Mouse (Mus musculus) liver, adult 2 months (tissue): Measurements from ENCODE around the gene Herc4. TPM values are rescaled to one million over a fixed set of nuclear protein-coding genes. Genes with fewer than 3 reads are reported as not detected.
"Not testable (repeated sequence)": the region's sequence is repeated elsewhere in the genome, so short reads cannot be mapped to it uniquely, and the experiment has no call there.

ENCODE experiments used
- DNase-seq: peaks from one replicate; pipeline ENCODE4 v3.0.0-alpha.2; 2011; ENCODE audit warnings: low read depth, low spot score; ENCODE audit errors: extremely low read depth
- H3K27ac ChIP-seq: fragments of 200-500 bp; replicated peaks from 2 replicates; pipeline ENCODE4 v1.5.1; 2012; ENCODE audit warnings: low read depth, mild to moderate bottlenecking, control low read depth, inconsistent platforms, low read length; ENCODE audit not compliant: insufficient read depth
- H3K27me3 ChIP-seq: fragments of 200-500 bp; 2 replicates; pipeline ENCODE4 v1.6.1; 2012; ENCODE audit warnings: mild to moderate bottlenecking, moderate library complexity, low read length, inconsistent platforms; ENCODE audit not compliant: control insufficient read depth, insufficient read depth
- H3K36me3 ChIP-seq: fragments of 200-500 bp; 2 replicates; pipeline ENCODE4 v1.6.1; 2012; ENCODE audit warnings: low read length, inconsistent platforms; ENCODE audit not compliant: control insufficient read depth, insufficient read depth
- H3K4me1 ChIP-seq: fragments of 200-500 bp; 2 replicates; pipeline ENCODE4 v1.6.1; 2011; ENCODE audit warnings: low read length; ENCODE audit not compliant: control insufficient read depth, insufficient read depth
- H3K4me3 ChIP-seq: fragments of 200-500 bp; 2 replicates; pipeline ENCODE4 v1.5.1; 2011; ENCODE audit warnings: low read depth, mild to moderate bottlenecking, control low read depth, low read length, moderate library complexity; ENCODE audit not compliant: insufficient read depth
- H3K79me2 ChIP-seq: fragments of 200-500 bp; 2 replicates; pipeline ENCODE4 v1.6.1; 2012; ENCODE audit warnings: inconsistent platforms, mild to moderate bottlenecking, low read length, moderate library complexity; ENCODE audit not compliant: control insufficient read depth, insufficient read depth
- H3K9ac ChIP-seq: fragments of 200-500 bp; 2 replicates; pipeline ENCODE4 v1.6.1; 2012; ENCODE audit warnings: low read depth, mild to moderate bottlenecking, control low read depth, inconsistent platforms, low read length
- CTCF ChIP-seq: fragments of 200-500 bp; IDR thresholded peaks from 2 replicates; pipeline ENCODE4 v1.5.1; 2011; ENCODE audit warnings: low read depth, low read length, control low read depth
- POLR2A ChIP-seq: fragments of 200-500 bp; IDR thresholded peaks from 2 replicates; pipeline ENCODE4 v1.6.1; 2011; ENCODE audit warnings: low read length, control low read depth; ENCODE audit not compliant: insufficient read depth; ENCODE audit errors: extremely low read depth
- WGBS: fragments of 180-500 bp; shearing (Covaris S2); methylation state at CpG from one replicate; pipeline ENCODE4 v1.1.7; 2018; 5-methylcytosine and 5-hydroxymethylcytosine counted together
- polyA plus RNA-seq: library from polyadenylated mRNA; depleted of rRNA; stranded (reverse); fragments of >200 nt; gene quantifications from 2 replicates; pipeline ENCODE4 v1.2.3, GENCODE M21; 2012
- total RNA-seq: library from RNA; depleted of rRNA; stranded (reverse); fragments of >200 nt; gene quantifications from 2 replicates; pipeline ENCODE4 v1.2.3, GENCODE M21; 2014

Herc4 gene
- total and polyA plus RNA-seq, 2 experiments = 9.0 to 62.2 TPM

DNA sequence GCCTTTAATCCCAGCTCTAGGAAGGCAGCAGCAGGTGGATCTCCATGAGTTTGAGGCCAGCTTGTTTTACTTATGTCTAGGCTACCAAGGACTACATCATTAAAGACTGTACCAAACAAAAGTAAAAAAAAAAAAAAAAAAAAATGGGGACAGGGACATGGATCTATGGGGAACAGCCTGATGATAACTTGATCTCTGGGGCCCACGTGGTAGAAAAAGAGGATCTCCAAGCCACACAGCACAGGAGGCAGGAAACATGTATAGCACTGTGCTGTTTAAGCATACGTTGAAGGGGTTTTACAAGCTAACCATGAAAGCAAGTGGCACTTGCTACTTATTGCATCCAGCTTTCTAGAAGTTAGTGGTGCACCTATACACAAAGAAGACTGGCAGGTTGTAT, 97.7 kb downstream of the Herc4 start:
- Histone ChIP-seq H3K79me2 (peaks cover 9% of the 10 kb centered on the region; the same call in 1 of the 2 replicates), H3K9ac (no peak overlapping the region), H3K27me3 (no peaks in the 10 kb centered on the region), H3K4me3 (no peak overlapping the region), H3K36me3 (peaks cover 1% of the 10 kb centered on the region; the same call in 1 of the 2 replicates), H3K4me1 (peaks cover 8% of the 10 kb centered on the region; the same call in 1 of the 2 replicates), H3K27ac (no peak overlapping the region)
- DNase-seq = no peak
- WGBS = 85% methylated on average over 2 of the region's 2 CpGs
- TF ChIP-seq POLR2A = no peak
- no peak for TF ChIP-seq CTCF

DNA sequence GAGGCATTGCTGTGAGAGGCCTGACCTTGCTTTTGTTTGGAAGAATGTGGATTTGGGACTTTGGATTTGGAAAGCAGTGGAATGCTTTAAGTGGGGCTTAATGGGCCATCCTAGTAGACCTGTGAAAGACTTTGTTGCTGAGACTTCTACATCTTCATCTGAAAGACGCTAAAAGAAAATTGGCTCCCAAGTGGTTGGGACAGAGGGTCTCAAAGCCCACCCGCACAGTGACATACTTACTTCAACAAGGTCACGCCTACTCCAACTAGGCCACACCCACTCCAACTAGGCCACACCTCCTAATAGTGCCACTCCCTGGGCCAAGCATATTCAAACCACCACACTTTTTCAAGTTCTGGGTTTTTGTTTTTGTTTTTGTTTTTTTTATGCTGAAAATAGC, 101.1 kb downstream of the Herc4 start:
- 95% methylated on average over 3 of the region's 3 CpGs for WGBS
- no peaks in the 10 kb centered on the region for H3K27me3 ChIP-seq
- no peaks in the 10 kb centered on the region for H3K36me3 ChIP-seq
- DNase-seq = no peak
- no peak for TF ChIP-seq POLR2A
- no peak for TF ChIP-seq CTCF
- H3K27ac ChIP-seq = no peak overlapping the region
- H3K9ac ChIP-seq = no peak overlapping the region
- no peaks in the 10 kb centered on the region for H3K79me2 ChIP-seq
- H3K4me1 ChIP-seq = no peaks in the 10 kb centered on the region
- H3K4me3 ChIP-seq = no peak overlapping the region

DNA sequence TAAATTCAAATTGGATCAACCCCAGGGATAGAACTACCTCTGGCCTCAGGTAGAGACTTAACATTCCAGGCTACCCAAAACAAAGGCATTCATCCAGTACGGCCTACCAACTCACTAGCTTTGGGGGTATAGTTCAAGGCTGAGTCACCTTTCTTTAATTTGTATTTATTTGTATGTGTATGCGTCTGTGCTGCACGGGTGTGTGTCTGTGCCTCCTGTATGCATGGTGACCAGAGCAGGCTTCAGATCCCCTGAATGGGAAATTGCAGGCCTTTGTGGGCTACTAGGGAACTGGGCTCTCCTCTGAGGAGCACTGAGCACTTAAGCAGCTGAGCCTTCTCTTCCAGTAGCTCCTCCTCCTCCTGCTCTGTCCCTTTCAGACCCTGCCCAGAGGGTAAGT, 104.7 kb downstream of the Herc4 start:
- Histone ChIP-seq H3K79me2 (no peaks in the 10 kb centered on the region), H3K27ac (no peak overlapping the region), H3K4me3 (no peak overlapping the region), H3K27me3 (no peaks in the 10 kb centered on the region), H3K9ac (no peak overlapping the region), H3K36me3 (no peaks in the 10 kb centered on the region), H3K4me1 (no peaks in the 10 kb centered on the region)
- DNase-seq = no peak
- no peak for TF ChIP-seq CTCF
- no peak for TF ChIP-seq POLR2A
- WGBS = 87% methylated on average over 3 of the region's 3 CpGs

DNA sequence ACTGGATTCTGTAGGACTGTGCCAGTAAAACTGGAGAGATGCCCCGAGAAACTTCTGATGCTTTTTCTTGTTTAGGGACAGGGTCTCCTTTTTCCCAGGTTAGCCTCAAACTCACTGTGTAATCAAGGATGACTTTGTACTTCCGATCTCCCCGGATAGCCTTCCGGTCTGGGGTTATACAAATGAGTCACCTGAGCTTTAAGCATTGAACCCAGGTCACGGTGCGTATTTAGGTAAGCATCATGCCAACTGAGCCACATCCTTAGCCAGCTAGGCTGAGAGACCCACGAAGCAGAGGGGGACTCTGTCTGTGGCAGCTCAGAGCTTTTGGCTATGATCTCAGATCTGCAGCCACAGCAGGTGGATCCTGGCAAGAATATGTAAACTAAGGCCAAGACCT, 107.1 kb downstream of the Herc4 start:
- WGBS = 87% methylated on average over 7 of the region's 7 CpGs
- no peak for DNase-seq

DNA sequence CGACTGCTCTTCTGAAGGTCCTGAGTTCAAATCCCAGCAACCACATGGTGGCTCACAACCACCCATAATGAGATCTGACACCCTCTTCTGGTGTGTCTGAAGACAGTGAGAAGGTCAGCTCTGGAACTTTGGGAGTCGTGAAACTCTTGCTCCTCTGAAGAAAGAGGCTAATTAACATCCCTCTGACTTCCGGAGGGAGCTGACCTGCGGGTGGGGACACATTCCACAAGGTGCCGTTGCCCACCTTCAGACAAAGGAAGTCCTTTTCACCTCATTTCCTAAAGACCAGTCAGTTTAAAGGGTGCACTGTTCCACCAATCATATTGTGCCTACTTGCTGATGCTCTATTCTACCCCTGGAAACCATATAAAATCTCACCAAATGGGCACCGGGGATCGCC, 107.5 kb downstream of the Herc4 start:
- 92% methylated on average over 7 of the region's 7 CpGs for WGBS
- H3K9ac ChIP-seq, H3K36me3 ChIP-seq, H3K79me2 ChIP-seq, H3K27ac ChIP-seq, H3K4me1 ChIP-seq, H3K27me3 ChIP-seq, H3K4me3 ChIP-seq, DNase-seq: not testable (repeated sequence)

More for the DNA sequence above, 107.1 kb downstream of the Herc4 start:
- Histone ChIP-seq H3K36me3 (no peaks in the 10 kb centered on the region), H3K79me2 (no peaks in the 10 kb centered on the region), H3K27me3 (no peaks in the 10 kb centered on the region), H3K9ac (no peak overlapping the region), H3K4me3 (no peak overlapping the region), H3K4me1 (no peaks in the 10 kb centered on the region), H3K27ac (no peak overlapping the region)
- TF ChIP-seq CTCF (no peak), POLR2A (no peak)

DNA sequence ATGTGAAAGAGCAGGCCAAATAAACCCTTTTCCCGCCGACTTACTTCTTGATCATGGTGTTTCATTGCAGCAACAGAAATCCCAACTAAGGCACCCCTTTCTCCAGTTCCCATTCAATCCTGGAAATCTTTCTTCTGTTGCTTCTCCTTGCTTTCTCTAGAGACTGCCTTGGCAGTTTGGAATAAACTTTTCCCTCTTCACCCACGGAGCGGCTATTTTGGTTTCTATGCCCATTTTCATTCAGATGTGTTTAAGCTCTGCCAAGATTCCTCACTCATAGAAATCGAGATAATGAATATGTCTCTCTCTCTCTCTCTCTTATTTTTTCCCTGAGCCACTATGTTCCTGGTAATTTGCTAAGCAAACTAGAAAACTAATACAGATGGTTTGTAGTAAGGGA, 108.5 kb downstream of the Herc4 start:
- Histone ChIP-seq H3K79me2 (no peaks in the 10 kb centered on the region), H3K4me1 (no peaks in the 10 kb centered on the region), H3K27me3 (no peaks in the 10 kb centered on the region), H3K36me3 (no peaks in the 10 kb centered on the region), H3K9ac (no peak overlapping the region), H3K27ac (no peak overlapping the region), H3K4me3 (no peak overlapping the region)
- WGBS = 86% methylated on average over 5 of the region's 5 CpGs
- no peak for DNase-seq
- no peak for TF ChIP-seq CTCF
- no peak for TF ChIP-seq POLR2A
